Mouse (Mus musculus) ES-E14 (cell line): ENCODE results near the gene Npepps.

Experiments
- CHD2 ChIP-seq: IDR thresholded peaks from 2 replicates; pipeline ENCODE4 v1.6.1; 2014; ENCODE audit warnings: mild to moderate bottlenecking, low read depth, low read length, inconsistent platforms
- HCFC1 ChIP-seq: IDR thresholded peaks from 2 replicates; pipeline ENCODE4 v1.6.1; 2012; ENCODE audit warnings: low read length, inconsistent platforms, borderline replicate concordance; ENCODE audit not compliant: insufficient read depth
- MAFK ChIP-seq: IDR thresholded peaks from 2 replicates; pipeline ENCODE4 v1.6.1; 2014; ENCODE audit warnings: mild to moderate bottlenecking, low read depth, low read length, inconsistent platforms; ENCODE audit not compliant: insufficient read depth

- TF ChIP-seq MAFK, result no peak
- no peak for TF ChIP-seq HCFC1
- no peak for TF ChIP-seq CHD2
Observed at GRCm38 (mm10) chr11:97285852-97286775, 5.7 kb upstream of the Npepps start.
